Mouse (Mus musculus): ENCODE results near the gene Hes2. TPM values are rescaled to one million over a fixed set of nuclear protein-coding genes. Genes with fewer than 3 reads are reported as not detected.

Hes2 gene
- polyA plus RNA-seq, 1 experiment = 0.39 TPM

DNA sequence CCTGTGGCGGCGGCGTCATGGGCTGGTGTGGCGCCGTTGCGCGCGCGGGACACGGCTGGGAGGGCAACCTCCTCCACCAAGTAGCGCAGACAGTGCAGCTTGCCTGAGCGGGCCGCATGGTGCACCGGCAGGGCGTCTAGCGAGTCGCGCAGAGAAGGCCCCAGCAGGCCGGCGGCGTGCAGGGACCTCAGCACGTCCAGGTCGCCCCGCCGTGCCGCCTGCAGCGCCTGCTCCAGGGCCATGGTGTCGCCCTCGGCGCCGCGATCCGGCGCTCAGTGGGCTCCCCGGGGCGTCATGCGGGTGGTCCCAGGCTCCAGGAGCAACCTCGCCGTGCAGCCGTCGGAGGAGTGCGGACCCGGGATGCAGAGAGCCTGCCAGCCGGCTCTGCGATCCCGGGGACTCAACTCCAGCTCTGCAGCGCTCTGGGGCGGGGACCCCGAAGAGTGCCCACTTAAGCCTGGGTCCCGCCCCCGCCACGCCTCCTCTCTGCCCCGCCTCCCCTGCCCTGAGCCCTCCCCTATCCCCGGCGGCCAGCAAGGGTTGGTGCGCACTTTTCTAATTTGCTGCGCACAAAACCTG is 6.6 kb upstream of the Hes2 start, which contains the start of gene Espn:
Gene Espn, minus strand, starts transcription at position 406 of the 579 bp plus-strand sequence.
- Histone ChIP-seq H3K36me3 (ENCODE audit: control insufficient read depth, insufficient read depth, low read length, poor library complexity, severe bottlenecking) (no peaks in the 10 kb centered on the region), H3K9ac (ENCODE audit: low read depth, poor library complexity, severe bottlenecking) (peak within 1 kb of the TSS; percentile 52), H3K9me3 (replicated peaks; ENCODE audit: control insufficient read depth, insufficient read depth, low read length, poor library complexity, severe bottlenecking) (no peaks in the 10 kb centered on the region), H3K27me3 (ENCODE audit: control insufficient read depth, insufficient read depth, low read length, poor library complexity, severe bottlenecking) (no peaks in the 10 kb centered on the region), H3K4me1 (ENCODE audit: control insufficient read depth, insufficient read depth, low read length) (no peaks in the 10 kb centered on the region), H3K4me3 (ENCODE audit: low read depth, low read length) (peak within 1 kb of the TSS; percentile 70), H3K27ac (ENCODE audit: insufficient read depth, low read length) (no peak within 1 kb of the TSS)
- TF ChIP-seq EP300 (IDR thresholded peaks at IDR 0.05; ENCODE audit: insufficient read depth, low read depth, low read length) (no peak), CTCF (IDR thresholded peaks at IDR 0.05; ENCODE audit: low read depth, low read length) (no peak), POLR2A (IDR thresholded peaks at IDR 0.05; ENCODE audit: insufficient read depth, low read length) (no peak)

- Histone ChIP-seq H3K27me3 (ENCODE audit: control insufficient read depth, insufficient read depth, low read length, poor library complexity, severe bottlenecking) (no peaks in the 10 kb centered on the region; the same call in 1 of the 2 replicates), H3K9ac (ENCODE audit: low read depth, poor library complexity, severe bottlenecking) (no peak overlapping the region), H3K4me3 (ENCODE audit: low read depth, low read length) (peak overlapping the region; percentile 24), H3K27ac (ENCODE audit: insufficient read depth, low read length) (no peak overlapping the region), H3K36me3 (ENCODE audit: control insufficient read depth, insufficient read depth, low read length, poor library complexity, severe bottlenecking) (no peaks in the 10 kb centered on the region), H3K9me3 (replicated peaks; ENCODE audit: control insufficient read depth, insufficient read depth, low read length, poor library complexity, severe bottlenecking) (no peaks in the 10 kb centered on the region), H3K4me1 (ENCODE audit: control insufficient read depth, insufficient read depth, low read length) (no peaks in the 10 kb centered on the region)
- TF ChIP-seq POLR2A (IDR thresholded peaks at IDR 0.05; ENCODE audit: insufficient read depth, low read length) (no peak), CTCF (IDR thresholded peaks at IDR 0.05; ENCODE audit: low read depth, low read length) (peak; percentile 98), EP300 (IDR thresholded peaks at IDR 0.05; ENCODE audit: insufficient read depth, low read depth, low read length) (0 out of 2 replicates have a peak, but pooled peaks have one; percentile 46)
Measured at GRCm38 (mm10) chr4:152153771-152154177, 4.9 kb upstream of the Hes2 start.

- Histone ChIP-seq H3K27ac (ENCODE audit: insufficient read depth, low read length) (no peak overlapping the region), H3K27me3 (ENCODE audit: control insufficient read depth, insufficient read depth, low read length, poor library complexity, severe bottlenecking) (no peaks in the 10 kb centered on the region; the same call in 1 of the 2 replicates), H3K9ac (ENCODE audit: low read depth, poor library complexity, severe bottlenecking) (no peak overlapping the region), H3K9me3 (replicated peaks; ENCODE audit: control insufficient read depth, insufficient read depth, low read length, poor library complexity, severe bottlenecking) (no peaks in the 10 kb centered on the region), H3K4me1 (ENCODE audit: control insufficient read depth, insufficient read depth, low read length) (no peaks in the 10 kb centered on the region), H3K36me3 (ENCODE audit: control insufficient read depth, insufficient read depth, low read length, poor library complexity, severe bottlenecking) (no peaks in the 10 kb centered on the region), H3K4me3 (ENCODE audit: low read depth, low read length) (no peak overlapping the region)
- TF ChIP-seq CTCF (IDR thresholded peaks at IDR 0.05; ENCODE audit: low read depth, low read length) = peak; percentile 2
- TF ChIP-seq POLR2A (IDR thresholded peaks at IDR 0.05; ENCODE audit: insufficient read depth, low read length) = no peak
- no peak for TF ChIP-seq EP300 (IDR thresholded peaks at IDR 0.05; ENCODE audit: insufficient read depth, low read depth, low read length)
Measured at GRCm38 (mm10) chr4:152155019-152155418, 3.6 kb upstream of the Hes2 start.

- Histone ChIP-seq H3K4me3 (ENCODE audit: low read depth, low read length) (peak overlapping the region; percentile 71; the same call in 1 of the 2 replicates), H3K9ac (ENCODE audit: low read depth, poor library complexity, severe bottlenecking) (no peak overlapping the region)
- TF ChIP-seq EP300 (IDR thresholded peaks at IDR 0.05; ENCODE audit: insufficient read depth, low read depth, low read length) = no peak
- peak; percentile 82 for TF ChIP-seq CTCF (IDR thresholded peaks at IDR 0.05; ENCODE audit: low read depth, low read length)
- TF ChIP-seq POLR2A (IDR thresholded peaks at IDR 0.05; ENCODE audit: insufficient read depth, low read length) = no peak
Measured at GRCm38 (mm10) chr4:152157779-152158584, 685 bp upstream of the Hes2 start.

GRCm38 (mm10) chr4:152159285-152159678 is 615 bp downstream of the Hes2 start:
- Histone ChIP-seq H3K27me3 (ENCODE audit: control insufficient read depth, insufficient read depth, low read length, poor library complexity, severe bottlenecking) (no peaks in the 10 kb centered on the region; the same call in 1 of the 2 replicates), H3K27ac (ENCODE audit: insufficient read depth, low read length) (no peak overlapping the region), H3K9me3 (replicated peaks; ENCODE audit: control insufficient read depth, insufficient read depth, low read length, poor library complexity, severe bottlenecking) (no peaks in the 10 kb centered on the region), H3K36me3 (ENCODE audit: control insufficient read depth, insufficient read depth, low read length, poor library complexity, severe bottlenecking) (no peaks in the 10 kb centered on the region), H3K4me3 (ENCODE audit: low read depth, low read length) (peak overlapping the region; percentile 71), H3K4me1 (ENCODE audit: control insufficient read depth, insufficient read depth, low read length) (no peaks in the 10 kb centered on the region), H3K9ac (ENCODE audit: low read depth, poor library complexity, severe bottlenecking) (peak overlapping the region; percentile 24; the same call in 1 of the 2 replicates)
- no peak for TF ChIP-seq EP300 (IDR thresholded peaks at IDR 0.05; ENCODE audit: insufficient read depth, low read depth, low read length)
- TF ChIP-seq POLR2A (IDR thresholded peaks at IDR 0.05; ENCODE audit: insufficient read depth, low read length) = no peak
- no peak for TF ChIP-seq CTCF (IDR thresholded peaks at IDR 0.05; ENCODE audit: low read depth, low read length)

More at GRCm38 (mm10) chr4:152157779-152158584, 685 bp upstream of the Hes2 start:
- Histone ChIP-seq H3K27me3 (ENCODE audit: control insufficient read depth, insufficient read depth, low read length, poor library complexity, severe bottlenecking) (no peaks in the 10 kb centered on the region; the same call in 1 of the 2 replicates), H3K27ac (ENCODE audit: insufficient read depth, low read length) (no peak overlapping the region), H3K36me3 (ENCODE audit: control insufficient read depth, insufficient read depth, low read length, poor library complexity, severe bottlenecking) (no peaks in the 10 kb centered on the region), H3K4me1 (ENCODE audit: control insufficient read depth, insufficient read depth, low read length) (no peaks in the 10 kb centered on the region), H3K9me3 (replicated peaks; ENCODE audit: control insufficient read depth, insufficient read depth, low read length, poor library complexity, severe bottlenecking) (no peaks in the 10 kb centered on the region)
